Mouse (Mus musculus): ENCODE measurements around the gene Got2. TPM values are rescaled to one million over a fixed set of nuclear protein-coding genes. Genes with fewer than 3 reads are reported as not detected.

Gene Got2
- polyA plus RNA-seq, 2 experiments, result 69.8 to 107 TPM

DNA sequence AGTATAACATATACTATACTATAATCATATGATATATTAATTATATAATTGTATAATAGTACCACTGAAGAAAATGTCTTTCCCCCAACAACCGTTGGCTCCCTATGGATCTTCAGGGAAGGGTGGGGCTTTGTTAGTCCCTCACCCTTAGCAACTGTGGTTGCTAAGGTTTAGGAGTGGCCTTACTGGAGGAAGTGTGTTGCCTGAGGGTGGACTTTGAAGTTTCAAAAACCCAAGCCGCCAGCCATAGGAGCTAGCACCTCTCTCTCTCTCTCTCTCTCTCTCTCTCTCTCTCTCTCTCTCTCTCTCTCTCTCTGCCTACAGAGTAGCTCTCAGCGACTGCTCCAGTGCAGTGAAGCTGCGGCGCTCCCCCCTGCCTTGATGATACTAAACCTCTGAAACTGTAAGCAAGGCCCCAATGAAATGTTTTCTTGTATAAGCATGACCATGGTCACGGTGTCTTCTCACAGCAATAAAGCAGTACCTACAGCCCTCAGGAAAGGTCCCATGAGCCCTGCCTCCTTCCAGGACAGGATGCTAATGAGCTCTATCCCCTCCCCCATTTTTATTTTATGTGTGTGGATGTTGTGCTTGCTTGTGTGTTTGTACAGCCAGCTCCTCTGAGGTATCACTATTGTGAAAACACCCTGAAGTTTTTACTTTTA, 72.2 kb downstream of the Got2 start:
- no peak overlapping the region for H3K27ac ChIP-seq
- H3K27me3 ChIP-seq (ENCODE audit: control insufficient read depth, insufficient read depth, low read length), result no peaks in the 10 kb centered on the region
- H3K4me3 ChIP-seq (ENCODE audit: insufficient read depth in 1 of 2, low read depth in 2 of 2, low read length in 2 of 2), result no peak overlapping the region
- H3K4me2 ChIP-seq (ENCODE audit: low read depth), result no peak overlapping the region
- ATAC-seq (ENCODE audit: insufficient read depth), result no peak
- H3K9ac ChIP-seq (replicated peaks), result no peak overlapping the region
- H3K9me3 ChIP-seq (ENCODE audit: control insufficient read depth, low read length), result no peaks in the 10 kb centered on the region
- H3K36me3 ChIP-seq (replicated peaks; ENCODE audit: control insufficient read depth, insufficient read depth, low read depth), result no peaks in the 10 kb centered on the region
- WGBS (ENCODE audit: insufficient replicate concordance), result 55% methylated on average over 6 of the region's 6 CpGs
- no peaks in the 10 kb centered on the region for H3K4me1 ChIP-seq (replicated peaks; ENCODE audit: control insufficient read depth in 2 of 2, insufficient read depth in 2 of 2, low read length in 1 of 2)
- TF ChIP-seq EP300 (IDR thresholded peaks at IDR 0.05; ENCODE audit: low read depth) (no peak), CTCF (IDR thresholded peaks at IDR 0.05; ENCODE audit: low read depth) (no peak)
- DNase-seq (ENCODE audit: low read depth in 3 of 3, low spot score in 3 of 3), result no peak

Other genes with a start within 250 kb of the Got2 start
- gene Ndrg4, start 211.6 kb downstream of the Got2 start, polyA plus RNA-seq (2012; rRNA removed), result 0.81 and 0.95 TPM in 2 replicates
- gene Ndrg4, start 211.6 kb downstream of the Got2 start, polyA plus RNA-seq (2014; fragmentation: Nextera tagmentation; extraction: Ambion mirVana), result 0.62 and 1.0 TPM in 2 replicates
- gene Setd6, start 172.7 kb downstream of the Got2 start, polyA plus RNA-seq (2012; rRNA removed), result 8.2 and 16.0 TPM in 2 replicates
- 15.0 and 17.4 TPM in 2 replicates for gene Setd6, start 172.7 kb downstream of the Got2 start, polyA plus RNA-seq (2014; fragmentation: Nextera tagmentation; extraction: Ambion mirVana)
- gene Cnot1, start 81.1 kb downstream of the Got2 start, polyA plus RNA-seq (2012; rRNA removed), result 39.1 and 41.8 TPM in 2 replicates
- 33.1 and 38.6 TPM in 2 replicates for gene Cnot1, start 81.1 kb downstream of the Got2 start, polyA plus RNA-seq (2014; fragmentation: Nextera tagmentation; extraction: Ambion mirVana)
- gene Sap18b, start 63.2 kb downstream of the Got2 start, polyA plus RNA-seq (2012; rRNA removed), result 43.5 and 75.6 TPM in 2 replicates
- gene Sap18b, start 63.2 kb downstream of the Got2 start, polyA plus RNA-seq (2014; fragmentation: Nextera tagmentation; extraction: Ambion mirVana), result 245 and 247 TPM in 2 replicates
- gene Slc38a7, start 35.0 kb downstream of the Got2 start, polyA plus RNA-seq (2012; rRNA removed), result 5.5 and 5.6 TPM in 2 replicates
- gene Slc38a7, start 35.0 kb downstream of the Got2 start, polyA plus RNA-seq (2014; fragmentation: Nextera tagmentation; extraction: Ambion mirVana), result 6.7 and 7.5 TPM in 2 replicates